Mouse (Mus musculus) right cerebral cortex, adult 18-20 months (tissue): ENCODE measurements around the gene Sema3f.

ENCODE experiments used
- DNase-seq: peaks from one replicate; pipeline ENCODE4 v3.0.0; 2022; ENCODE audit warnings: mixed read lengths

Gene Sema3f

DNA sequence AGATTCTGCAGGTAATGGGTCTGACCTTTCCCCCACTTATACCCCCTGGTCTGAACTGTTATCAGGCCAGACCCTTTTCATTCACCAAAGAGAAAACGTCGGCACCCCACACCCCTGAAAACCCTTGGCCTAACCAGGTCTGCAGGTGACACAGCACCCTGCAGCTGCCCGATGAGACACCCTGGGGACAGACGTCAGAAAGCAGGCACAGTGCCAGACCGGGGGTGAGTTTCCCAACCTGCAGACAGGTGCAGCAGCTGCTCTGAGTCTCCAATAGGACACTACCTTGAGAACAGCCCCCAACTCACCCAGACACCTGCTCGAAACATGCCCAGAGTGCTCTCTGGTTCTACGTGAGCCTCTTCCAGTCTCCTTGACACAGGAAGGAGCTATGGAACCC lies 21.3 kb downstream of the Sema3f start:
- DNase-seq, result no peak

DNA sequence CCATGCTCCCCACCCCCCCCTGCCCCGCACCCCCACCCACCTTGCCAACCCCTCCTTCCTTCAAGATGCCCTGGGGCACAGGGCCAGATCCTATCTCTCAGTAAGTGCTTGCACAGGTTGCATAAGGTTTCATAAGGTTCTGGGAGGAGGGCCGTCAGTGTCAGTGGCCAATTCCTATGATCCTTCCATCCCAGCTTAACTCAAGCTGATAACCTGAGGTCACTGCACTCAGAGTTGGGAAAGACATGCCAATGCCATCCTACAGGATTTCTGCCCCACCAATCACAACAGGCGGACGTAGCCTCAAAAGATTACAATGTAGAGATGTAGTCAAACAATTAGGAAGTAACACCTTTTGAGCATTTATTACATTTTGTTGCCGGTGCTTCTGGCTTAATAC lies 21.9 kb downstream of the Sema3f start:
- no peak for DNase-seq

DNA sequence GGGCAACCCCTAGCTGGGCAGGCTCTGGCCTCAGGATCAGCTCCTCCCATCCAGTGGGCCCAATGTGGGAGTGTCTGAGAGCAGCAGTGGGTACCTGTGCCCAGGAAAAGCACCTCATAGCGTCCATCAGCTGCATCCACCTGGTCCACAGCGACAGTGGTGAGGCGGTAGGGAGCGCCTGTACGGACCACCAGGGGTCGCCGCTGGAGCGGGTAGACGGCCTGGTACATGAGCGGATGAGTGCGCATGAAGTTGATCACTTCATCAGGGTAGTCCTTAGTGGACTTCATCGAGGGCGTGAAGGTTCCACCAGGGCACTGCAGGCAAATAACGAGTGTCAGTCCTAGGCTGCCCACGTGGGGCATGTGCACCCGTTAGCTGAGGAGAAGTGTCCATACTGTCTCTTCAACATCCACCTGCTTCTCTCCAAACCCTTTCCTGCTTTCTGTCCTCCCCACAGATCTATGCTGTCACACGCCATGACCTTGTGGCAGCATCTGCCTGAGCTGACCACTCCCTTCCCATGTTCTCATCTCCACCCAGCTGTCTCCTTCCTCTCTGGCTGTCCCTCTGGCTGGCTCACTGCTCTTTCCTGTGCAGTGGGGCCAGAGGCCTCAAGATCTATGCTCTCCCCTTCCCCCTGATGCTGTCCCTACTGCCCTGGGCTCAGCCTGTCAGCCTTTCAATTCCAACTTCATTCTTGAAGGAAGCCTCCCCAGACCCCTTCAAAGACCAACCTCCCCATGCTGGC lies 24.9 kb downstream of the Sema3f start:
- DNase-seq, result no peak

DNA sequence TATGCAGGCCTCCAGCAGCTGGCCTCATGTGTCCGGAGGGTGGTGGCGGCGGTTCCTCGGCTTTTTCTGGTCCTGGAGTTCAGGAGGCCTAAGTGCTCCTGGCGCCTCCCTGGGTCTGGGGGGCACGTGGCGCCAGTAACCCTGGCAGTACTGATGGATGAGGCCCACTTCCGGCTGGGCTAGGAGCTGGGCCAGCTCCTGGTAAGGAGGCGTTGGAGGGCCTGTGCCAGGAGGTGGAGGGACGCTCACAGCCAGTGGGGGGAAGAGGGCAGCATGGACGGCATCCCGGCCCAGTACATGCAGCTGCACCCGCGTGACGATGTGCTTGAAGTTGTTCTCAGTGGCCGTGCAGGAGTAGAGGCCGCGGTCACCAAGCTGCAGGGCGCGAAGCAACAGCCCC lies 27.9 kb downstream of the Sema3f start:
- no peak for DNase-seq

DNA sequence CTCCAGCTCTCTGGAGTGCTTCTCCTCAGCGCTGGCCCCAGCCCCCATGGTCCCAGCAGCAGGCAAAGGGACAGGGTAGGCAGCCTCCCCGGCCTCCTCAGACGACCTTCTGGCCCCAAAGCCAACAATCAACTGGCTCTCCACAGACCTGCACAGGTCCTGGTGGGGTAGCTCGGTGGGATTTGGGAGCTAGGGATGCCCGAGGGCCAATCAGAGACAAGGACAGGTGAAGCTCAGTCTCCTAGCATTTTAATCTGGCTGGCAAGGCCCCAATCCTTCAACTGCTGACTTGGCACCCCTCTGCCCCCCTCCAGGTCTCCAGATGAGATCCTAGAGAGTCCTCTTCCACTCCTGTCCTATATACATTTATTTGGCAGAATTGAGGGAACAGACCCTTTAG lies 30.8 kb downstream of the Sema3f start, which contains the start of gene Gnat1:
Gnat1 (minus strand) TSS at position 212 of the 400 bp plus-strand sequence.
- no peak for DNase-seq

DNA sequence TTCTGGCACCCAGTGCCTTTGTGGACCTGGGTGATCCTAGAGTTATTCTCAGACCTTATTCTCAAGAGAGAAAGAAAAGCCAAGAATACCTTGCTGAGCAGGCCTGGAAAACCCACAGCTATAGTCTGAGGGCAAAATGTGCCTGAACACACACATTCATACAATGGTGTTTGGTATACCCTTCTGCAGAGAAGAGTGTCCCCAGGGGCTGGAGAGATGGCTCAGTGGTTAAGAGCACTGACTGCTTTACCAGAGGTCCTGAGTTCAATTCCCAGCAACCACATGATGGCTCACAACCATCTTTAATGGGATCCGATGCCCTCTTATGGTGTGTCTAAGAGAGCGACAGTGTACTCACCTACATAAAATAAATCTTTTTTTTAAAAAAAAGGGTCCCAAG lies 31.4 kb downstream of the Sema3f start:
- DNase-seq, result no peak

DNA sequence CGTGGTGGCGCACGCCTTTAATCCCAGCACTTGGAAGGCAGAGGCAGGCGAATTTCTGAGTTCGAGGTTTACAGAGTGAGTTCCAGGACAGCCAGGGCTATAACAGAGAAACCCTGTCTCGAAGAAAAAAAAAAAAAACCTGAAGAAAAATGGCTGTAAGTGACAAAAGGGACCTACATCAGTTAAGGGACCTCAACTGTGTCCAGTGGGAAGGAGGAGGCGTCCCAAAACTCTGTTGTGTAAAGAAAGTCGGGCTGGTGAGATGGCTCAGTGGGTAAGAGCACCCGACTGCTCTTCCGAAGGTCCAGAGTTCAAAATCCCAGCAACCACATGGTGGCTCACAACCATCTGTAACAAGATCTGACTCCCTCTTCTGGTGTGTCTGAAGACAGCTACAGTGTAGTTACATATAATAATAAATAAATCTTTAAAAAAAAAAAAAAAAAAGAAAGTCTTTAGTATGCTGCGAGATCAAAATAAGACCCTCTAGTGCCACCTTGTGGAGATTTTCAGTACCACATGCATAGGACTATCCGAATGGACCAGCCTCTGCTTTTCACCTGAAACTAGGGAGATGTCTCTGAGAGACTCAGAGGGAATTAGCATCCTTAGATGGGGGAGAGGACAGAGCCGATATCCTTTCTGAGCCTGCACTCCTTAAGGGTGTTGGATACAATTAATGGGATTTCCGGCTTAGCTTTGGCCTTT lies 32.3 kb downstream of the Sema3f start:
- peak; percentile 73 for DNase-seq

DNA sequence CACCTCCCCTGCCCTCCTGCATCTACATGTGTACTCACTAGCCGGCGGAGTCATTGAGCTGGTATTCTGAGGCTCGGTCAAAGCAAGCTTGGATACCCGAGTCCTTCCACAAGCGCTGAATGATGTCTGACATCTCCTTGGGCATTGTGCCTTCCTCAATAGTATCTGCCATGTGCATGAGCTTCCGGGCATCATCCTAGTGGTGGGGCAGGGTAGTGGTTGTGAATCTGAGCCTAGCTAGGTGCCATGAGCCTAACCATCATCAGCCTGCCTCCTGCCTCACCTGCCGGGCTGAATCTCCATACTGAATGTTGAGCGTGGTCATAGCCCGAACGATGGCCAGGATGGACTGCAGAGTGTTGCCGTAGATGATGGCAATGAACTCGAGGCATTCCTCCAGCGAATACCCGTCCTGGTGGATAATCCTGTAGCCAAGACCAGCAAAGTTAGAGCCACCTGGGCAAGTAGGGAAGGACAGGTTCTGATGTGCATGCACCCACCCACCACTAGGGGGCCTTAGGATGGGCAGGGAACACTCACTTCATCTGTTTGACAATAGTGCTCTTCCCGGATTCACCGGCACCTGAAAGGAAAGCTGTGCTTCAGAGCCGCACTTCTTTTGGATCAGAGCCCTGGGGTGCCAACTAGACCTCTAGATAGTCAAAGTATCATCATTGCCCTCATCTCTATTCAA lies 33.0 kb downstream of the Sema3f start:
- no peak for DNase-seq

DNA sequence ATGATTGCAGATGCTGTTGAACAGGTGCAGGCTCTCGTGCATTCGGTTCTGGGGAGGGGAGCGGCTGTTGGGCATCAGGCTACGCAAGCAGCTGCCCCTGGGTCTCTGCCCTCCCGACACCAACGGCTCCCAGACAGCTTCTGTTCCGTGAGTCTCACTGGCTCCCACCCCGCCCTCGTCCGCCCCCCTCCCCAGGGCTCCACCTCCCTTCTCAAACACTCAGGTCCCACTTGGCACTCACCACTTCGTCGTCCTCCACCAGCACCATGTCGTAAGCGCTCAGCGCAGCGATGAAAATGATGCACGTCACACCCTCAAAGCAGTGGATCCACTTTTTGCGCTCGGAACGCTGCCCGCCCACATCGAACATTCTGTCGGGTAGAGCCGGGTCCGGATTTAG lies 34.0 kb downstream of the Sema3f start:
- no peak for DNase-seq

DNA sequence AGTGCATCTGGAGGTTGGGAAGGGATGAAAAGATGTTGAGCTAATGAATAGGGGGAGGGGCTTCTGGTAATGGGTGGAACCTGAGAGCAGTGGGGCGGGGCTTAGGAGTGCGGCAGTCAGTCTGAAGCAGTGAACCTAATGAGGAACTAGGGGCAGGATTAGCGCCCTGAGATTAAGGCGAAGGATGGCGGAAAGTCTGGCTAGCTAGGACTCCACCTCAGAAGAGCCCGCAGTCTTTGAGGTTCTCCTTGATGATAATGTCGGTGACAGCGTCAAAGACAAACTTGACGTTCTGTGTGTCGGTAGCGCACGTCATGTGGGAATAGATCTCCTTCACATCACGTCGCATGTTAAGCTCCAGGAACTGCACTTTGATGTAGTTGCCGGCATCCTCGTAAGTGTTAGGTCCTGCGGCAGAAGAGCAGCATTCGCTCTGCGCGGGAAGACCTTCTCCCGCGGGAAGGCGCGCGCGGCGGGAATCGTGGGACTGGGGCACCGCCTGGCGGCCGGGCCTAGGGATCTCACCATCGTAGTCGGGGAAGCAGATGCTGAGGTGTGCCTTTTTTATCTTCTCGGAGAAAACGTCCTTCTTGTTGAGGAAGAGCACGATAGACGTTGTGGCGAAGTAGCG lies 34.5 kb downstream of the Sema3f start:
- DNase-seq, result peak; percentile 62

DNA sequence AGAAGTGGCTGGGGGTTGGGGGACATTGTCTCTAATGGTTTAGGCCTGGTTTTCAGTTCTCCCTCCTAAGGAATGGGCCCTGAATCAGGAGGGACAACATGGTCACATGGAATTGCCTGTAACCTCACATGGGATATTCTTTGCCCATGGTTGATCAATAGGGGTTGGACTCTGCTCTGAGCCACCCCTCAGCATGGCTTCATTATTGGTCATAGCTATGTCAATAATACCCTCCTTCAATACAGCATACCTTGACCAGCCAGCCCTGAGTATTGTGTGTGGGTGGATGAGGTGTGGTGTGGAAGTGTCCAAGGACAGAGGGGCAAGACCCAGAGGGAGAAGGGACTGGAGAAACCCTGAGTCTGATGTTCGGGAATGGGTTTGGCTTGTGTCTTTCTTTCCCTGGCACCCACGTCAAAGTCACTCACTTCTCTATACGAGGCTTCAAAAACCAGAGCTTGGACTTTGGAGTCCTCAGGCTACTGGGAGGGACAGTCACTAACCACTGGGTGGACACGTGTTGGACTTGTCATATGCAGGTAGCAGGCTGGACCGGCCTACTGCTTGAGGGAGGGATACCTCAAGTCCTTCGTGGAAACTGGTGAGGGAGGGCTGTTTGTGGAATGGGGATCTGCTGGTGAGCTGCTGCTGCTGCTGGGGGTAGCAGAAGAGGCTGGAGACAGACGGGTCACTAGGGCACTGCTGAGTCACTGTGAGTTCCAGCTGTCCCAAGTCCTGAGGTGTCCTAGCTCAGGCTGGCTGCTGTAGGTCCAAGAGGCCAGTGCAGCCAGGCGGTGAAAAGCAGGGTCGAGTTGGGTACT lies 35.5 kb downstream of the Sema3f start:
- DNase-seq, result no peak

DNA sequence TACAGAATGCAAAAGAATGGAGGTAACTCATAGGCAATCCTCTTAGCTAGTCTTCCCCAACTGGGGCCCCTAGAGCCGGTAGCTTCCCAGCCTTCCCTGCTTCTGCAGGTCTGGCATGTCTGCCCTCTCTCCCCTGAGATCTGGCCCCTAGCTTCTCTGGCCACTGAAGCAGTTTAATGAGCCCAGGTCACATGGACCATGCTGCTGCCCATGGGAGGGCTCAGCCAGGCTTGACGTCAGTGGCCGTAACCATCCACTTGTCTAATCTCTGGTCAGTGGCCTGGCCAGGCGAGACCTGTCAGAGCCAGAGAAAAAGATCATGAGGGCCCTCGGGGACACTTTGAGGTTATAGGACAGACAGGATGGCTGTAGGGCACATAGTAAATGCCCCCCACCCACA lies 40.0 kb downstream of the Sema3f start:
- DNase-seq, result no peak

DNA sequence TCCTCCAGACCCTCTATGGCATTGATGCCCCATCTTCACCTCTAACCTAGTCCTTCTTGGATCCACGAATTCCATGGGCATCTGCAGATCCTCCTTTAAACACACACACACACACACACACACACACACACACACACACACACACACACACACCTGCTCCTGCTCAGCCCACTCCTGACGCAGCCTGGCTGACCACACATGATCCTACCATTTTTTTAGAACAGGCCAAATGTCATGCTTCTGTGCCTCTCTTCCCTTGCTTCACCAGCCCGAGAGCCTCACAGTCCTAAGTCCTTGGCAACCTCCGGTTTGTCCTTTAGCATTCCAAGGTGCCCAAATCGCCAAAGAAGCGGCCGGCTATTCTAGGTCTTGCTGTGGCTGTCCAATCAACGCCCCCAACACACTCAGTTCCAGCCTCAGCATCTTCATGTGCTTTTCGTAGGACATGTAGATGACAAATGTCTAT lies 40.8 kb downstream of the Sema3f start, which contains the start of gene Slc38a3:
Slc38a3 (minus strand) TSS at position 51 of the 466 bp plus-strand sequence.
- no peak for DNase-seq

DNA sequence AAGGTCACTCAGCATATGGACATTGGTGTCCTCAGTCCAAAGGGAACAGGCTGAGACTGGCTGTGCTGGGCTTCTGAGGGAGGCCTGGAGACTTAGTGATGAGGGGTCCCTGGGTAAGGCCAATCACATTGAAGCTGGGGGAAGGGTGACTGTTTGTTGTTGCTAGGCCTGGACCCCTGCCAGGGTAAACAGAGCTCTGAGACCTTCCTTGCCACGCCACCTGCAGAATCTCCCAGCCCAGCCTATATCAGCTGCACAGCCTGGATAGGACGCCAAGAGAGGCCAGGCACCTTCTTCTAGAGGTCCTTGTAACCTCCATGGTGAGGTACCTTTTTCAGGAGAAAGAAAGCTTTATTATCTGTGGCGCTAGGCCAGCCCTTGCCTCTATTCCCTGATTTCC lies 41.4 kb downstream of the Sema3f start:
- DNase-seq, result no peak

DNA sequence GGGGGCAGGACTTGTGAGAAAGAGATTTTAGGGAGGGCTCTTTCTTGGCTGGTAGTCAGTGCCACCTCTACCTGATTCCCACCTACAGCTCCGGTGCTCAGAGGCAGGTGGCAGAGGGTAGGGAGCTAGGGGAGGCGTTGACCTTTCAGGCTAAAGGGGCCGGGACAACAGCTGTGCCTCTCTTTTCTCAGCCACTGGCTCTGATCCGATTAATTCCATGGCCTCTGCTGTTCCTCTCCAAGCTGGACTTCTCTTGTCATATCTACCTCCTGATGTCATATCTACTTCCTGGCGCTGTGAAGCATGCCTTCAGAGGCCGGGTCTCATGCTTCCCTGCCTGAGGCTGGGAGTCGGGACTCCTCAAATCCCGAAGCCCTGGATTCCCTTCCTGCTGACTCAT lies 42.3 kb downstream of the Sema3f start:
- no peak for DNase-seq

DNA sequence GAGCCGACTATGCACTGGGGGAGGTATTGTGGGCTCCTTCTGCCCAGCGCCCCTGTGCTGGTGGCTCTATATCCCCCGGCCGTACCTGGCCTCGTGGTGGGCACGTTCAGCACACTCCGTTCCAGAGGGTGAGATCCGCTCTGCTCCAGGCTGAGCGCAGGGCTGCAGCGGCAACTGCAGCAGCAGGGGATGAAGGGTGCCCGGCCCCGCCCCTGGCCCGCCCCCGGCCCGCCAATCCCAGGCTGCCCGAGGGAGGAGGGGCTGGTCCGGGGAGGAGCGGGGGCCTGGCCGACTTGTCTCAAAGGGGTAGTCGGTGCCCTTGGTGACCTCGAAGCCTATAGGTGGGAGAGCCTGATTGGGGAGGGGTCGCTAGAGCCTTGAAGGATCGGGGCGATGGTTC lies 43.1 kb downstream of the Sema3f start:
- peak; percentile 39 for DNase-seq

DNA sequence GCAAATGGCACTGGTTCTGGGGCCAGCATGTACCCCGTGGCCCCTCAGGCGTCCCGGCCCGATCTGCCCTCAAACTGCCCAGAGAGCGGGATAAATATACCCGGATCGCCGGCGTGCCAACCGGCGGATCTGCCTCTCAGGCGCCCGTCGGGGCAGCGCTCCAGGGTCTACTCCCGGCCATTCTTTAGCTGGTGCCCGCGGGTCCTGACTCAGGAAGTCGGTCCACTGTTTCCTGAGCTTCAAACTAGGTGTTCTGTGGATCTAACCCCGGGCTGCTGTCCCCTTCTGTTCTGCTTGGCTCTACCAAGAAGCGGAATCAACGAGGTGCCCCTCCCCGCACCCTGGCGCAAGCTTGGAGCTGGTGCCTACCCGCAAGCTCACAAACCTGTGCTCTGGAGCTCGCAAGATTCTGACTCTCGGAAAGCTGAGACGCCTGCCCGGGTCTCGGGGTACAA lies 43.5 kb downstream of the Sema3f start:
- no peak for DNase-seq

DNA sequence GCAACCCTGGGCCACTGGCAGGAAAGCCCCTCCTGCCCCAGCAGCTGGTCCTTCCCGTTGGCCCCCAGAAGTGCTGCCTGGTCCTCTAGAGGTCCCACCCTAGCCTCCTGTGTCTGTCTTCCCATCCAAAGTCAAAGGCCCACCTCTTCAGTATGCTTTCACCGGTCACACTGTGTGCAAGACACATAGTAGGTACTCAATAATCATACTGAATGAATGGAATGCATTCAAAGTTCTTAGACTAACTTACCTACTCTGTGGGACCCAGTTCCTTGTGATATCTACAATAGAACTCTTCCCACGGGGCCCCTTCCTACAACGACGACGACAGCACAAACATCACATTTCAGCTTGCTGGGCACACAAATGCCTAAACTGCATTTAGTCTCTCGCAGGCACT lies 45.0 kb downstream of the Sema3f start:
- no peak for DNase-seq

DNA sequence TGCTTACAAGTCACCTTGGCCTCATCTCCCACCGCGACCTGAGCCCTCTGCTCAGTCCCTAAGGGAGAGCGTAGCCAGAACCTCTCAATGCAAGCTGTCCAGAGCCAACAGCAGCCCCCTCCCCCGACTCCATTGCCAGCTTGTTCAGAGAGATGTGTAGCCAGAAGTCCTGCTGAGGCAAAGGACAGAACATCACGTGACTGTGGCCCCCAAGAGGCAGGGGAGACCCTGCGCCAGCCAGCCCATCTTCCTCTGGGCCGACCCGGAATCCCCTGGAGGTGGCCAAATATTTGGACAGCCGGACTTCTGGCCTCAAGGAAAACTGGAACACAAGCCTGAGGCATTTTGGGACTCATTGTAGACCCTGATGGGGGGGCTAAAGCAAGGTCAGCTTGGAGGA lies 46.8 kb downstream of the Sema3f start:
- DNase-seq, result no peak

DNA sequence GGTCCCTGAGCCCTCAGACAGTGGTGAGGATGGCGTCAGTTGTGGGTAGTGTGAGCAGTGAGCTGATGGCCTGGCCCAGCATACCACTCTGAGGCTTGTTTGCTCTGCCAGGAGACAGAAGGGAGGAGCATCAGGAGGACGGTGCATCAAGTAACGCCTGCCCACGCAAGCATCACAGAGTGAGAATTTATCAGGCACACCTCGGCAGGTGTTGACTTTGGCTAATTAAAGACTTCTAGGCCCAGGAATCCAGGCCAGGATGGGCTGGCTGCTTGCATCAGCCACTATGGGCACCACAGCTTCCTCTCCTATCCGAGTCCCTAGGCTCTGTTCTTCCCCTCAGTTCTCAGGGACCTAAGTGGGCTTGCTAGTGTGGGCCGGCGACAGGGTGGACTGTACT lies 47.9 kb downstream of the Sema3f start:
- DNase-seq, result no peak

DNA sequence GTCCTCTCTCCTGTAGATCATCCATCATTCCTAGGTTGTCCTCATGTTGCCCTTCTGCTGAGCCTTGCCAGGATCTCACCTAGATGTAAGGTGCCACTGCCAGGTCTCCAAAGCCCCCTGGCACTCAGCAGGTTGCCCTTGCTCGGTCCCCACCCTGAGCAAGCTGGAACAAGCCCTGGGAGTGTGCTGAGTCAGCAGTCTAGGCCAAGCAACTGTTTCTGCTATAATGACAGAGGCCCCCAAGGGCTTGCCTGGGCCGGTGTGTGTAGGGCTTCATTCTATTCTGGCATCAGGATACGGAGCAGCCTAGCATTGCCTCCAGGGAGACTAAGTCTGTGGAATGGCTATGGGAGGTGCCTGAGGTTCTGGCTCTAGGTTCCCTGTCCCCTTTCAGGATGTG lies 49.5 kb downstream of the Sema3f start:
- no peak for DNase-seq

DNA sequence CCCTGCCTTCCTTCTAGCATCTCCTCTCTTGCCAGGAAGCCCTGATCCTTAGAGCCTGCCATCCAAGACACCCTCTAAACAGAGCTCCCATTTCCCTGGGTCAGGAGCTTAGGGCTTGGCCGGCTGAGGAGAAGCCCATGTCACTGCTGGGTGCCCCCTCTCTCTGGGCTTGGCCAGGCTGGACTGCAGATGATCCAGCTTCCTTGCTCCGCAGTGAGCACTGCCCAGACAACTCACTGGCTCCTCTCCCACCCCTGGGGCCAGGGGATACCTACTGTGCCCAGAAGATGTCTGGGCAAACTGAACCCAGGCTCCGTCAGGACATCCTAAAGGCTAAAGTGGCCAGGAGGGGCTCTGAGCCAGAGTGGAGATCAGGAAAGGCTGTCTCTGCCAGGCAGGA lies 50.3 kb downstream of the Sema3f start:
- no peak for DNase-seq
